9 mouse cellular contexts compared by ENCODE assay signal in the genomic region with DNA sequence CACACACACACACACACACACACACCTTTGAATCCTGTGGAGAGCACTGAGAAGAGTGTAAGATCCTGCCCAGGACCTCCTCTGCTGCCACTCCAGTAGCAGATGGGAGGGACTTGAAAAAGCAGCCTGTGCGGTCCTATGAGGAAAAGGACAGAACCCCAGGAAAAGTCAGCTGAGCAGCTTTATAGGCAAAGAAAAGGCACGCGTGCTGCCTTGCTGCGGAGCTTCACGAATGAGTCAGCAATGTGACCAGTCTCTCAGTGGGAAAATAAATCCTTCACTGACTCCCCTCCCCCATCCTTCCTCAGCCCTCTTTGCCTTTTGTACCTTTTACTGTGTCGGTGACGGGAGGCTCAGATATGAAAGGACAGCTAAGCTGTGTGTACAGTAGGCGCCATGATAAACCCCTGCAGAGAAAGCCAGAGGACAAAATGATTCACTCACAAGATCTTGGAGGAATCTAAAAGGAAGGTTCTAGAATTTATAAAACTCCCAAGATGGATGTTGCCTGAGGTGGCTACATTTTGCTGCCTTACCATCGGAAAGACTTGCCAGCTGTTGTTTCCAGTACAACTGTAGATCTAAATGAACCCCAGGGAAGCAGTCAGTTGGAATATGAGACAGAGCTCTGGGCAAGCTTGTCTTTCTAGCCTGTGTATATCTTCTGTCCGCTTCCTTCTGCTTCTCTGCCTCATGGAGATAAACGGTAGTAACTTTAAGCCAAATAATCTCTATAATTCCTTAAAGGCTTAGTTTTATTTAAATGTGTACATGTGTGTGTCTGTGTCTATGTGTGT. TPM values are rescaled to one million over a fixed set of nuclear protein-coding genes. Genes with fewer than 3 reads are reported as not detected.
DNase-seq lines count a peak whose midpoint lies in the region; ATAC-seq lines count a peak whose summit lies in the region.
"Had no signal": no experiment of that assay in that cellular context is flagged by ENCODE, and none has a peak within 500 bp of the region (broad histone marks: within the 10 kb centered on the region; RNA-seq: fewer than 3 reads in every experiment).

No protein-coding gene starts in this region.

- WGBS in limb, embryonic 12.5 days = 67% methylated on average over 11 of the region's 11 CpGs
- WGBS in limb, embryonic 10.5 days = 85% methylated on average over 11 of the region's 11 CpGs
- 43% methylated on average over 11 of the region's 11 CpGs for WGBS in neural tube, embryonic 12.5 days

- no peak overlapping the region for H3K9ac ChIP-seq in limb, embryonic 12.5 days (replicated peaks)
- peak overlapping the region; percentile 29; the same call in 1 of the 2 replicates for H3K9ac ChIP-seq in neural tube, embryonic 12.5 days

- peak overlapping the region; percentile 37; the same call in 1 of the 2 replicates for H3K27ac ChIP-seq in limb, embryonic 12.5 days
- no peak overlapping the region for H3K27ac ChIP-seq in limb, embryonic 10.5 days
- H3K27ac ChIP-seq in neural tube, embryonic 12.5 days = no peak overlapping the region

- H3K4me3 ChIP-seq in limb, embryonic 12.5 days (replicated peaks) = no peak overlapping the region
- no peak overlapping the region for H3K4me3 ChIP-seq in limb, embryonic 10.5 days
- no peak overlapping the region for H3K4me3 ChIP-seq in neural tube, embryonic 12.5 days
- H3K4me3 ChIP-seq: erythroblast, embryonic 14.5 days had no signal

- DNase-seq in limb, embryonic 10.5 days (ENCODE audit: low spot score) = no peak
- peak; percentile 40 for DNase-seq in kidney, adult 11 months
- no peak for DNase-seq in right cerebral cortex, postnatal 25 days
- no peak for DNase-seq in testis, postnatal 10 days (ENCODE audit: low spot score)

- peaks cover 13% of the 10 kb centered on the region for H3K4me1 ChIP-seq in limb, embryonic 12.5 days (replicated peaks)
- no peaks in the 10 kb centered on the region for H3K4me1 ChIP-seq in limb, embryonic 10.5 days
- peaks cover 14% of the 10 kb centered on the region for H3K4me1 ChIP-seq in neural tube, embryonic 12.5 days

- no peaks in the 10 kb centered on the region for H3K27me3 ChIP-seq in limb, embryonic 12.5 days
- no peaks in the 10 kb centered on the region for H3K27me3 ChIP-seq in limb, embryonic 10.5 days (ENCODE audit: low read depth, poor library complexity, severe bottlenecking)
- no peaks in the 10 kb centered on the region for H3K27me3 ChIP-seq in neural tube, embryonic 12.5 days (replicated peaks)

- no peaks in the 10 kb centered on the region for H3K9me3 ChIP-seq in limb, embryonic 12.5 days
- no peaks in the 10 kb centered on the region for H3K9me3 ChIP-seq in limb, embryonic 10.5 days (replicated peaks)
- H3K9me3 ChIP-seq in neural tube, embryonic 12.5 days = no peaks in the 10 kb centered on the region

- no peak overlapping the region for H3K4me2 ChIP-seq in limb, embryonic 12.5 days
- peak overlapping the region; percentile 38 for H3K4me2 ChIP-seq in neural tube, embryonic 12.5 days (replicated peaks)

- H3K36me3 ChIP-seq in limb, embryonic 12.5 days = peaks cover 90% of the 10 kb centered on the region
- H3K36me3 ChIP-seq in limb, embryonic 10.5 days = peaks cover 92% of the 10 kb centered on the region
- peaks cover 48% of the 10 kb centered on the region for H3K36me3 ChIP-seq in neural tube, embryonic 12.5 days

- ATAC-seq in limb, embryonic 12.5 days (ENCODE audit: insufficient number of reproducible peaks, insufficient read depth, low FRiP score, low TSS enrichment, low read depth) = no peak
- peak; percentile 42 for ATAC-seq in common myeloid progenitor, adult 5-6 weeks (replicated peaks; ENCODE audit: low read depth, poor library complexity, severe bottlenecking)
- ATAC-seq in neural tube, embryonic 12.5 days (ENCODE audit: low FRiP score, low read depth) = peak; percentile 80

RNA-seq across cellular contexts. Expression of a gene that starts 26.6 kb away (rescaled TPM):
- polyA plus RNA-seq in limb, embryonic 12.5 days (2016; fragmentation: Nextera tagmentation; extraction: Ambion mirVana) = 45.7 and 46.8 TPM in 2 replicates
- polyA plus RNA-seq in limb, embryonic 10.5 days (2016; fragmentation: Nextera tagmentation; extraction: Ambion mirVana) = 43.9 and 44.0 TPM in 2 replicates
- total RNA-seq in common myeloid progenitor, adult 5-6 weeks (2017) = 32.7 and 34.0 TPM in 2 replicates
- 38.4 and 40.4 TPM in 2 replicates for polyA plus RNA-seq in neural tube, embryonic 12.5 days (2016; fragmentation: Nextera tagmentation; extraction: Ambion mirVana)

RNA-seq across cellular contexts. Expression of a gene that starts 47.2 kb away (rescaled TPM):
- polyA plus RNA-seq in limb, embryonic 12.5 days (2016; fragmentation: Nextera tagmentation; extraction: Ambion mirVana) = 58.7 and 65.8 TPM in 2 replicates
- polyA plus RNA-seq in limb, embryonic 10.5 days (2016; fragmentation: Nextera tagmentation; extraction: Ambion mirVana) = 27.0 and 33.3 TPM in 2 replicates
- 0.27 and 0.34 TPM in 2 replicates for total RNA-seq in common myeloid progenitor, adult 5-6 weeks (2017)
- 20.2 and 25.4 TPM in 2 replicates for polyA plus RNA-seq in neural tube, embryonic 12.5 days (2016; fragmentation: Nextera tagmentation; extraction: Ambion mirVana)
- total RNA-seq: hematopoietic stem cell, adult 5-6 weeks had no signal
